Mouse (Mus musculus) olfactory bulb, adult 2 months (tissue): Measurements from ENCODE around the gene Iah1. TPM values are rescaled to one million over a fixed set of nuclear protein-coding genes. Genes with fewer than 3 reads are reported as not detected.

Experiments
- H3K27ac ChIP-seq: fragments of 200-500 bp; 2 replicates; pipeline ENCODE4 v1.5.1; 2012; ENCODE audit warnings: low read depth, low read length; ENCODE audit not compliant: insufficient read depth
- H3K4me1 ChIP-seq: fragments of 200-500 bp; 2 replicates; pipeline ENCODE4 v1.6.1; 2012; ENCODE audit warnings: low read length; ENCODE audit not compliant: control insufficient read depth, insufficient read depth
- H3K4me3 ChIP-seq: fragments of 200-500 bp; 2 replicates; pipeline ENCODE4 v1.5.1; 2012; ENCODE audit warnings: mild to moderate bottlenecking, low read depth, low read length, moderate library complexity; ENCODE audit not compliant: insufficient read depth
- CTCF ChIP-seq: fragments of 200-500 bp; IDR thresholded peaks from 2 replicates; pipeline ENCODE4 v1.5.1; 2012; ENCODE audit warnings: low read depth, mild to moderate bottlenecking, low read length, moderate library complexity; ENCODE audit not compliant: insufficient read depth
- POLR2A ChIP-seq: fragments of 200-500 bp; IDR thresholded peaks from 2 replicates; pipeline ENCODE4 v1.6.1; 2012; ENCODE audit warnings: mild to moderate bottlenecking, low read depth, low read length, moderate library complexity; ENCODE audit not compliant: insufficient read depth
- WGBS: fragments of 180-500 bp; shearing (Covaris S2); methylation state at CpG from one replicate; pipeline ENCODE4 v1.1.7; 2018; 5-methylcytosine and 5-hydroxymethylcytosine counted together
- polyA plus RNA-seq: library from polyadenylated mRNA; stranded (reverse); fragments of >200 nt; gene quantifications from 2 replicates; pipeline ENCODE4 v1.2.4, GENCODE M21; 2012; ENCODE audit warnings: low replicate concordance; ENCODE audit not compliant: missing spikeins, insufficient read depth, insufficient read length

Iah1 gene
- polyA plus RNA-seq, result not detected in 2 replicates

DNA sequence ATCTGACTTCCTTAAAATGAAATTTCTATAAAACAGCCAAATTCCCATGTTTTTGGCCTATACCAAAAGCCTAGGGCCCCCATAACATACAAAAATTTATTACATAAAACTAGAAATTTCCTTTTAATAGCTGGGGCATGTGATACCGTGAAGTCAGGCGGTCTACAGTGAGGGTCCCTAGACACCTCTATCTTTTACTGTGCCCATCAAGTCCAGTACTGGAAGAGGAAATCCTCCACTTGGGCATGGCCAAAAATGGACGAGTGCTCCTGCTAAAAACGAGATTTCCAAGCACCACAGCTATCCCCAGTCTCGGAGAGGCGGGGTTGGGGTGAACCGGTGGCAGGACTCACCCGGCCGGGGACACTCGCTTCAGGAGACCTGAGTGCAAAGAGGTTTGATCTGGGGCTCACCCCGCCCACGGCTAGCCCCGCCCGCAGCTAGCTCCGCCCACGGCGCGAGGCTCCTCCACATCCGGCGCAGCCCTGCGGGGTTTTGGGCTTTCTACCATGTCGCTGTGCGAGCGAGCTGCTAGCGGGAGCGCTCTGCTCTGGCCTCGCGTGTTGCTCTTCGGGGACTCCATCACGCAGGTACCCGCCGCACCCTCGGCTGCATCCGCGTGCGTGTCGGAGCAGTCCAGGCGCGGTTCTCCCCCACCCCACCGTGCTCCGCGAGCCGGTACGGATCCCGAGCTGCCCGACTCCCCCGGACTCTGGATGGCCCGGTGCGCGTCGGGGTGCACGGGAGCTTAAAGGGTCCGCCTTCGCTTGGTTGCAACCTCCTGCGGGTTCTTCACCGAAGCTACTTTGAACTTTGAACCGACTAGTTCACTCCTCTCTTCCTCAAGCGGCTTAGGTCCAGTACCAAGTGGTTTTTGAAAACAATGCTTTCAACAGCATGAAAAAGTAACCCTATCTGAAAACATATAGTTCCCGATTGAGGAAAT, at the start of gene Iah1:
Iah1 (plus strand) TSS at position 467 of the 946 bp plus-strand sequence.
- no peaks in the 10 kb centered on the region for H3K4me1 ChIP-seq
- TF ChIP-seq CTCF (no peak), POLR2A (peak; percentile 73)
- peak within 1 kb of the TSS; percentile 91 for H3K4me3 ChIP-seq
- H3K27ac ChIP-seq, result peak within 1 kb of the TSS; percentile 71
- WGBS, result 2% methylated on average over 59 of the region's 59 CpGs

DNA sequence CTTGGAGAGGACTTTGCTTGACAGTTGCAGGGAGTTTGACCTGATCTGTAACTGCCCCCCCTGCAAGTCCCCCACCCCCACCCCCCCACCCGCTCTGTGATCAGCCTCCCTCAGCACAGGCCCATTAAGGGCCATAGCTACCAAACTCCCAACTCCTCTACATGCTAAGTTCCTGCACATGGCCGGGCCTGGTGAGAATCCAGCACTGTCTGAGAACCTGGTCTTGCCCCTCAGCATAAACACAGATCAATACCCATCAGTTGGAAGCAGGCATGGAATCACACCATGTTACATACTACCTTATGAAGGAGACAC, 49.4 kb upstream of the Iah1 start:
- no peak overlapping the region for H3K4me3 ChIP-seq
- no peak overlapping the region for H3K27ac ChIP-seq
- WGBS, result 88% methylated on average over 2 of the region's 2 CpGs
- H3K4me1 ChIP-seq, result peaks cover 2% of the 10 kb centered on the region
- TF ChIP-seq CTCF, result no peak
- TF ChIP-seq POLR2A, result no peak

DNA sequence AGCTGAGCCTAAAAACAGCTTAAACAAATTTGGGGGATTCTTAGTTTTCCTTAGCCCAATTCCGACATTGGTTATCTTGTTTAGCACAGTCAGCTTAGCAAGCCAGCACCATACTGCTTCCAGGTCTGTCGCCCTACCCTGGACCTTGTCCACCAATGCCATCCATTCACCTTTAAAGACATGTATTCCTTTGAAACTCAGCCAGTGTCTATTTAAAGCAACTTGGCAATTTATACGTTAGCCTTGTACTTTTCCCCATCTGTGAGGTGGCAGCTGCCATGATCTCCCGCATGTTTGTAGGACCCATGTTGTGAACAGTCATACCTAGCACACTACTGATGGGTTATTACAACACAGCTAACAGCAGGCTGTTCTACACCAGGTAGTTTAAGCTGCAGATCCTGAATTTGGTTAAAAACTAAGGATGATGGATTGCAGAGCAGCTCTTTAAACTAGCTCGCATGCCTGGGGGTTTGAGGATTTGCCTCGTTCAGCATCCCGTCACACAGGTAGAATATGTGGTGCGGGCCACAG, 48.0 kb upstream of the Iah1 start:
- Histone ChIP-seq H3K4me1 (peaks cover 2% of the 10 kb centered on the region), H3K4me3 (no peak overlapping the region), H3K27ac (no peak overlapping the region)
- WGBS, result 90% methylated on average over 8 of the region's 8 CpGs
- no peak for TF ChIP-seq CTCF
- no peak for TF ChIP-seq POLR2A

DNA sequence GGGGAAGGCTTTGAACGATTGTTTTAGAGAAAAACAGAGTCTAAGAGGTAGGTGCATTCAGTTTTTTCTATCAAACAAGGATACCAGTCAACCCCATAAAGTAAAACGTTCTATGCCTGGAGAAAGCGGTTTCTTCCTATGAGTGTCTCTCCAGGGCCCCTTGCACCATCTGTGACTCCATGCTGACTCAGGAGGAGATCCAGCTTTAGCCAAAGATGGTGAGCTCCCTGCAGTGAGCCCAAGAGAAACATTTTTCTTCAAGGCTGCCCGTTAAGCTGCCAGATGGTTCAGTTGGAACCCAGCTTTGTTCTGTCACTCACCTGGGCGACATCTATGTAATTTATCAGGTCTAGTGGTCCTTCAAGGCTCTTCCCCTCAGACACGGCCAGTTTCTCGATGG, 41.7 kb upstream of the Iah1 start:
- no peak overlapping the region for H3K27ac ChIP-seq
- no peak overlapping the region for H3K4me3 ChIP-seq
- no peaks in the 10 kb centered on the region for H3K4me1 ChIP-seq
- whole genome bisulfite sequencing, result 85% methylated on average over 7 of the region's 7 CpGs
- TF ChIP-seq CTCF (no peak), POLR2A (no peak)

DNA sequence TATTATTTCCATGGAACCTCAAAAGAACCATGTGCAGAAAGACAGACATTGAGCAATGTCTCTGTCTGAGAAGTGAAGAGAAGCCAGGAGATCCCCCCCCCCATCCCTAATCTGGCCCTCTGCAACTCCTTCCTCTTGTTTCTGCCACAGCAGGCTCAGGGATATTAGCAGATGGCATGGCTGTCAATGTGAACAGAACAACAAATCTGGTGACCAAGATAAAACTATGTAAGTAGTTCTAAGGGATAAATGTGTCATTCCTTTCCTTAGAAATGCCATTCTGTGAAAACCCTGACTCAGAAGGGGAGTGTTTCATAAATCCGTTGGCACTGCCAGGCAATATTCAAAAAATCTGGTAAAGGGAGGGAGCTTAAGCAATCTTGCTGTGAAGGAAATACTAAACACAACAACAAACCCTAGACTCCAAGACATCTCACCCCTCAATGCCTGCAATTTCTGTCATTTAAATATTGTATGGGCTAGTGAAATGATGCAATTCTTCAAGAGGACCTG, 38.8 kb upstream of the Iah1 start:
- no peaks in the 10 kb centered on the region for H3K4me1 ChIP-seq
- H3K4me3 ChIP-seq, result no peak overlapping the region
- no peak overlapping the region for H3K27ac ChIP-seq
- no peak for TF ChIP-seq CTCF
- TF ChIP-seq POLR2A, result no peak
- WGBS, result 78% methylated on average over 1 of the region's 1 CpGs

DNA sequence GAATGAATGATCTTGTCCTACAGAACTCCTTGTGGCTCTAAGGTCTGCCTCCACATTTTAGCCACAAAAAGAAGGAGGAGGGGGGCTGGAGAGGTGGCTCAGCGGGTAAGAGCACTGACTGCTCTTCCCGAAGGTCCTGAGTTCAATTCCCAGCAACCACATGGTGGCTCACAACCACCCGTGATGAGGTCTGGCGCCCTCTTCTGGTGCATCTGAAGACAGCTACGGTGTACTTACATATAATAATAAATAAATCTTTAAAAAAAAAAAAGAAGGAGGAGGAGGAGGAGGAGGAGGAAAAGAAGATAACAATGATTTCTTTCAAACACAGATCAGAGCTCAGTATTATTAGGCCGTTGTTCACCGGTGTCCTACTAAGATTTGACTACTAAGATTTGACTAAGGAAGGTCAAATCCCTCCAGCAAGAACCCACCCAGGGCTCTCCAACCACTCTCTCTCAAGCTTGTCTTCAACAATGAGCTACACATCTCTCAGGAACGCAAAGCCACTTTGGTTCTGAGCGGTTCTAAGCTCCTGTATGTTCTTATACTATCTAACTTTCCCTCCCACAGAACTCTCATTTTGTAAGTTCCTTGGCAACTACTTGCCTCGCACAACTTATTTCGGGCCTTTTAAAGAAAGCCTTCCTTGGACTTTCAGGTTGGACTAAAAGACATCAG, 31.3 kb upstream of the Iah1 start, which contains the start of gene Cpsf3:
Cpsf3 (plus strand) TSS at position 631 of the 681 bp plus-strand sequence.
- H3K4me3 ChIP-seq, result peak within 1 kb of the TSS; percentile 67
- no peaks in the 10 kb centered on the region; the same call in 1 of the 2 replicates for H3K4me1 ChIP-seq
- H3K27ac ChIP-seq, result peak within 1 kb of the TSS; percentile 57
- TF ChIP-seq POLR2A, result no peak
- whole genome bisulfite sequencing, result 48% methylated on average over 11 of the region's 11 CpGs

DNA sequence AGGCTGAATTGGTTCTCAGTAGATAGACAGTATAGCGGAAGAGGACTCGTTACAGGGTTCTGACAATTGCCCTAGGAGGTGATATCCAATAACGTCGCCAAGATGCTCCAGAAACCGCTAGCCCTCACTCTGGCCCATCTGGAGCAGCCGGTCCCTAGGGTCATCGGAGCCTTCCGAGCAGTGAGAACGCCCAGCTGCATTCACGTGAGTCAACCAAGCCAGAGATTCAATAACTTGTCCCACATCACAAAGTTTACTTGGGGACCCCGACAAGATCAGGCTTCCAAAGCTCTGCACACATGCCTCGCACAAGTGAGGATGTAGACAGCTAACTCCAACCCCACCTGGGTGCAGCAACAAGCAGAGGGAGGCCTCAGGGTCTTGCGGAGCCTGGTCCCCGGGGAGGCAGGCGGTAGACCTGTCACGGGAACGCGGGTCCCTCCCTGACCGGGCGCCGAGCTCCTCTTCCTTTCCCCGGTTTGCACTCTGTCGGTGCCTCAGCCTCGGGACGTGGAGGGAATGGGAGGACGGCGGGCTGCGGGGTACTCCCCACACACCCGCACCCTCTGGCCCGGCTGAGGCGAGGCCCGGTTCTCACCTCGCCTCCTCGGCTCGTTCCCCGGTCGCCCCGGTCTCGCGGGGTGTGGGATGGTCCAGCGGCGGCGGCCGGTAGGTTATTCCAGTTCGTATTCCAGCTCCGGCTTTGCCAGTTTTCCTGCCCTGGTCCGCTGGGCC, 30.5 kb upstream of the Iah1 start:
- TF ChIP-seq CTCF (no peak), POLR2A (peak; percentile 5; the same call in 1 of the 2 replicates)
- Histone ChIP-seq H3K4me3 (peak overlapping the region; percentile 67), H3K4me1 (no peaks in the 10 kb centered on the region; the same call in 1 of the 2 replicates), H3K27ac (peak overlapping the region; percentile 50)
- 1% methylated on average over 47 of the region's 47 CpGs for WGBS

DNA sequence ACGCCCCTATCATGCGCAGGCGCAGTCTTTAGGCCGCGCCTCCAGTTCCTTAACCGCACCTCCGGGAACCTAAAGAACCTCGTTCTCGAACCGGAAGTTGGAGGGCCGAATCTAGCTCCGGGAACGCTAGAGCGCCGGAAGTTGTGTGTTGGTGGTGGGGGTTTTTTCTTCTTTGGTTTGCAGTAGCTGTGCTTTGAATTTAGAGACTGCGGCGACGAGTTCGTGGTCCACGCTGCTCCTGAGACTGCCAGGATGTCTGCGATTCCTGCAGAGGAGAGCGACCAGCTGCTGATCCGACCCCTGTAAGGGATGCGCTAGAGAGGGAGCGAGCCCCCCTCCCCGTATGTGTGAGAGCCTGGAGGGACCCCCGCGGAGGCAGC, 30.0 kb upstream of the Iah1 start, which contains the start of gene Itgb1bp1:
Itgb1bp1 (minus strand) TSS at position 42 of the 380 bp plus-strand sequence.
- no peaks in the 10 kb centered on the region; the same call in 1 of the 2 replicates for H3K4me1 ChIP-seq
- WGBS, result under 1% methylated on average over 28 of the region's 28 CpGs
- TF ChIP-seq CTCF (no peak), POLR2A (peak; percentile 43; the same call in 1 of the 2 replicates)
- peak within 1 kb of the TSS; percentile 67 for H3K4me3 ChIP-seq
- peak within 1 kb of the TSS; percentile 57 for H3K27ac ChIP-seq
